Mouse (Mus musculus): ENCODE measurements around the gene Ly6g6d. TPM values are rescaled to one million over a fixed set of nuclear protein-coding genes. Genes with fewer than 3 reads are reported as not detected.

The Ly6g6d gene
- polyA plus RNA-seq, 1 experiment from 2014 or later, result 2.7 TPM

DNA sequence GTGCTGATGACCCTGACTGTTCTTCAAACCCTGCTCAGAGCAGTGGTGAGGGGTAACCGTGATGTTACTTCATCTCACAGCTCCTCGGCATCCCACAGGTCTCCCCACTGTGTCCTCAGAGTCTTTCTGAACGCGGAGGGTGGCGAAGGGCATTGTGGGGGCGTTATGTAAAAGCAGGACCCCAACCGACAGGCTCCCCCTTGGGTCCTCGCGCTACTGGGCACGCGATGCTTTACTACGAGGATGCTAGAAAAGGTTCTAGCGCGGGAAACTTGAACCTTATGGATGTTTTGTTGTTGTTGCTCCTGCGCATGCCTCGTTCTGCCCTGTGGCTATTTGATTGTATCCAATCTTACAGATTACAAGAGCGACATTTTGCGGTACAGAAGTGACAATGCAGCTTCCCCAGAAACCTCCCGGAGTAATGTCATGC, 44.0 kb upstream of the Ly6g6d start, which contains the start of gene Csnk2b:
Csnk2b (minus strand) TSS at position 183 of the 433 bp plus-strand sequence.
- no peaks in the 10 kb centered on the region for H3K27me3 ChIP-seq (ENCODE audit: insufficient read depth, low read length)
- TF ChIP-seq CTCF (IDR thresholded peaks at IDR 0.05; ENCODE audit: low read depth), result peak; percentile 36
- peak within 1 kb of the TSS; percentile 92 for H3K27ac ChIP-seq (ENCODE audit: low read depth)
- no peaks in the 10 kb centered on the region for H3K9me3 ChIP-seq (ENCODE audit: low read depth, low read length)
- DNase-seq, result peak; percentile 81
- under 1% methylated on average over 19 of the region's 19 CpGs for WGBS
- peak within 1 kb of the TSS; percentile 97 for H3K9ac ChIP-seq
- H3K36me3 ChIP-seq (ENCODE audit: insufficient read depth), result peaks cover 36% of the 10 kb centered on the region
- peak within 1 kb of the TSS; percentile 94 for H3K4me2 ChIP-seq
- no peak; the same call in 1 of the 2 replicates for ATAC-seq (ENCODE audit: insufficient read depth)
- H3K4me1 ChIP-seq (ENCODE audit: insufficient read depth), result peaks cover 3% of the 10 kb centered on the region; the same call in 1 of the 2 replicates
- peak within 1 kb of the TSS; percentile 96 for H3K4me3 ChIP-seq (ENCODE audit: low read depth, low read length)

DNA sequence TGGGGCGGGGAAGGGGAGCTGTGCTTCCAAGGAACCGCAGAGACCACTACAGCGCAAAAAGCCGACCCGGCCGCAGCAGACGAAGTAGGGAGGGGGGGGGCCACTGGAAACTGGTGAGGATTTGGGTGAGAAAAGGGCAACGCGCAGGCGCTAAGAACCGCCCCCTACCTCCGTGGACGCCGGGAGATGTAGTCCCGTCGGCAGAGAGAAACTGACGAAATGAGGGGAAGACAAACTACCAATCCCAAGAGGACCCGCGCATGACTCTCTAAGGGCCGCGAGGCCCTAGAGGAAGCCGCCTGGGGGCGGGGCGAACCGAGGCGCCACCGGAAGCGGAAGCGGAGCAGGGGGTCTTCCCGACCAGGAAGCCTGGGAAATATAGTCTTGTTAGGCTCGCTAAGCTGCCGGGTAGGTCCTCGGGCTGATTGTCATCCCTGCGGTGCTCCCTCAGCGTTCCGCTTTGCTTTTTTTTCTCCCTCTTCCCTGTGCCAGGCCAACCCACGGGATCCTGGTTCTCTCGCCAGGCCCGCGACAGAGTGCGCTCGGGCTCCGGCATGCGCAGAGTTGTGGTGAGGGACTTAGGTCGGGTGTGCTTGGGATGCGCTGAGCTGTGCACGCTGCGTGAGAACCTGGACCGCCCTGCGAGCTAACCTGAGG, 43.4 kb upstream of the Ly6g6d start, which contains the start of gene Gpank1:
Gpank1 (plus strand) TSS at position 313 of the 657 bp plus-strand sequence.
- Histone ChIP-seq H3K9me3 (ENCODE audit: low read depth, low read length) (no peaks in the 10 kb centered on the region), H3K36me3 (ENCODE audit: insufficient read depth) (peaks cover 40% of the 10 kb centered on the region), H3K9ac (peak within 1 kb of the TSS; percentile 97), H3K27ac (ENCODE audit: low read depth) (peak within 1 kb of the TSS; percentile 92), H3K4me1 (ENCODE audit: insufficient read depth) (peaks cover 3% of the 10 kb centered on the region; the same call in 1 of the 2 replicates), H3K4me2 (peak within 1 kb of the TSS; percentile 94), H3K4me3 (ENCODE audit: low read depth, low read length) (peak within 1 kb of the TSS; percentile 96), H3K27me3 (ENCODE audit: insufficient read depth, low read length) (no peaks in the 10 kb centered on the region)
- no peak for TF ChIP-seq CTCF (IDR thresholded peaks at IDR 0.05; ENCODE audit: low read depth)
- peak; percentile 97 for ATAC-seq (ENCODE audit: insufficient read depth)
- WGBS, result under 1% methylated on average over 50 of the region's 50 CpGs
- peak; percentile 100 for DNase-seq

GRCm38 (mm10) chr17:35120745-35121142, 42.9 kb upstream of the Ly6g6d start:
- Histone ChIP-seq H3K9me3 (ENCODE audit: low read depth, low read length) (no peaks in the 10 kb centered on the region), H3K27ac (ENCODE audit: low read depth) (peak overlapping the region; percentile 67), H3K4me3 (ENCODE audit: low read depth, low read length) (peak overlapping the region; percentile 96), H3K4me1 (ENCODE audit: insufficient read depth) (peaks cover 3% of the 10 kb centered on the region; the same call in 1 of the 2 replicates), H3K27me3 (ENCODE audit: insufficient read depth, low read length) (no peaks in the 10 kb centered on the region), H3K9ac (peak overlapping the region; percentile 97), H3K4me2 (peak overlapping the region; percentile 94), H3K36me3 (ENCODE audit: insufficient read depth) (peaks cover 45% of the 10 kb centered on the region)
- TF ChIP-seq CTCF (IDR thresholded peaks at IDR 0.05; ENCODE audit: low read depth), result no peak
- no peak for ATAC-seq (ENCODE audit: insufficient read depth)
- DNase-seq, result no peak
- WGBS, result under 1% methylated on average over 33 of the region's 33 CpGs

DNA sequence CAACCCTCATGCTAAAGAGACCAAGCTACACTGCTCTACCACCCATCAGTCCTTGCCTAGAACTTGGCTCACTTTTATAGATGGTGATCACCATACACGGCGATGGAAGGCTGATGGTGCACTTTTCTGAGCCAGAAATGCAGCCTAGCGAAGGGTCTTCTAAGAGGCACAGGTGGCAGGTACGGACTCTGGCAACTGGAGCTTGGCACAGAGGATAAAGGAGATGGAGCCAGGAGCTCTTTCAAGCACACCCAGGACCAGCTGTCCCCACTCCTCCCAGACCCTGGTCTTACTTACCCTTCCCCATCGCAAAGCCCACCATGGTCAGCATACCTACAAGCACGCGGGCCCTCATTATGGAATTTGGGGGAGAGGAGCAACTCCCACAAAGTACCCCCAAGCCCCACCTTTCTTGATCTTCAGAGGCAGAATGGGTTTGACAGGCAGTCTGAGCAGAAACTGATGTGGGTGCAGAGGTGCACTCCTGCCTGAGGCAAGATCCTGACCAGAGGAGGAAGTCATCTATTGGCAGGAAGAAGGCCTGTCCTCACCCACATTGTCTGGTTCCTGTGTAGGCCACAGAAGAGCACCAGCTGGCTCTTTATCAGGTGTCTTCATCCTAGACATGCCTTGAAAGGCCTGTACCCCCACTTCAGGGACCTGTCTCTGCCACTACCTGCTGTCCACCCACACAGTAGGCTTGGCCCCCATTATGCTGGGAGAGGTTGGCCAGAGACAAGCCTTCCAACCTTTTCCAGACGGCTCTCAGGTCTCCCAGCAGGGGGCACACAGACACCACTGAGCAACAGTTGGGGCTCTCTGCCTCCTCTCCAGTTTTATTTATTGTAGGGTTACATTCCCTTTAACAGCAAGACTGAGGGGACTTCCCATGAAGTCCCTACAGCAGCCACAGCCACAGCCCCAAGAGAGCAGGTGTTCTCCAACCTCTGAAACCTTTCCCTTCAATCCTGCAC, 37.5 kb upstream of the Ly6g6d start, which contains the start of gene Ly6g5b:
Ly6g5b (minus strand) TSS at position 383 of the 974 bp plus-strand sequence.
- no peaks in the 10 kb centered on the region for H3K9me3 ChIP-seq (ENCODE audit: low read depth, low read length)
- peaks cover 52% of the 10 kb centered on the region for H3K36me3 ChIP-seq (ENCODE audit: insufficient read depth)
- no peak within 1 kb of the TSS for H3K27ac ChIP-seq (ENCODE audit: low read depth)
- no peak within 1 kb of the TSS for H3K9ac ChIP-seq
- 0 out of 2 replicates have a peak, but pooled peaks cover 3% of the 10 kb centered on the region for H3K4me1 ChIP-seq (ENCODE audit: insufficient read depth)
- DNase-seq (peak; percentile 53), ATAC-seq (ENCODE audit: insufficient read depth) (no peak)
- 84% methylated on average over 8 of the region's 8 CpGs for WGBS
- TF ChIP-seq CTCF (IDR thresholded peaks at IDR 0.05; ENCODE audit: low read depth), result peak; percentile 58
- no peak within 1 kb of the TSS for H3K4me2 ChIP-seq
- H3K4me3 ChIP-seq (ENCODE audit: low read depth, low read length), result no peak within 1 kb of the TSS
- H3K27me3 ChIP-seq (ENCODE audit: insufficient read depth, low read length), result no peaks in the 10 kb centered on the region

- 71% methylated on average over 9 of the region's 9 CpGs for WGBS
- Histone ChIP-seq H3K27ac (ENCODE audit: low read depth) (no peak overlapping the region), H3K27me3 (ENCODE audit: insufficient read depth, low read length) (no peaks in the 10 kb centered on the region), H3K4me1 (ENCODE audit: insufficient read depth) (no peaks in the 10 kb centered on the region), H3K36me3 (ENCODE audit: insufficient read depth) (peaks cover 28% of the 10 kb centered on the region; the same call in 1 of the 2 replicates), H3K9ac (no peak overlapping the region), H3K9me3 (ENCODE audit: low read depth, low read length) (no peaks in the 10 kb centered on the region), H3K4me2 (no peak overlapping the region), H3K4me3 (ENCODE audit: low read depth, low read length) (no peak overlapping the region)
- DNase-seq (peak; percentile 12), ATAC-seq (ENCODE audit: insufficient read depth) (no peak)
- TF ChIP-seq CTCF (IDR thresholded peaks at IDR 0.05; ENCODE audit: low read depth), result no peak
Observed at GRCm38 (mm10) chr17:35111774-35112173, 33.9 kb upstream of the Ly6g6d start.

DNA sequence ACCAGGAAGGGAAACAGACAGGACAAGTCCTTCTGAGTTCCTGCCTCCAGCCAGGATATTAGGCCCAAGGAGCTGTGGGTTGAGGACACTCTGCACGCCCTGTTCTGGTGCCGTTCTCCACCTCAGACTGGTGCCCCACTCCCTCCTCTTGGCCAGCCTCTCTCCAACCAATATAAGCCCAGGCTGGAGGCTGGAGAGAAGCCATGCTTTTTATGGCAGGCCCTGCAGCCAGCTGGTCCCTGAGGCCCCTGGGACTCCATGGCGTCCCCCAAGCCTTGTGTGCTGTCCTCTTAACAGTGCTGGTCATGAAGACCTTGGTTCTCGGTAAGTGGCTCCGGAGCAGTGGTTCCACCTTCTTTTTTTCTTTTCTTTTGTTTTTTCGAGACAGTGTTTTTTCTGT, 30.2 kb upstream of the Ly6g6d start, which contains the start of gene Ly6g5c:
Ly6g5c (plus strand) TSS at position 183 of the 400 bp plus-strand sequence.
- WGBS, result 84% methylated on average over 6 of the region's 6 CpGs
- ATAC-seq (ENCODE audit: insufficient read depth), result no peak
- H3K9me3 ChIP-seq (ENCODE audit: low read depth, low read length), result no peaks in the 10 kb centered on the region

More for the DNA sequence above, 30.2 kb upstream of the Ly6g6d start, which contains the start of gene Ly6g5c:
- Histone ChIP-seq H3K9ac (no peak within 1 kb of the TSS), H3K4me1 (ENCODE audit: insufficient read depth) (no peaks in the 10 kb centered on the region), H3K4me2 (no peak within 1 kb of the TSS), H3K36me3 (ENCODE audit: insufficient read depth) (peaks cover 10% of the 10 kb centered on the region; the same call in 1 of the 2 replicates), H3K27ac (ENCODE audit: low read depth) (no peak within 1 kb of the TSS), H3K27me3 (ENCODE audit: insufficient read depth, low read length) (no peaks in the 10 kb centered on the region), H3K4me3 (ENCODE audit: low read depth, low read length) (no peak within 1 kb of the TSS)
- no peak for TF ChIP-seq CTCF (IDR thresholded peaks at IDR 0.05; ENCODE audit: low read depth)
- no peak for DNase-seq

Measured in lung, embryonic 14.5 days (tissue).